Mouse (Mus musculus) neural tube, embryonic 11.5 days (tissue): ENCODE measurements around the gene Robo4. TPM values are rescaled to one million over a fixed set of nuclear protein-coding genes. Genes with fewer than 3 reads are reported as not detected.
A peak's percentile ranks its signal among the peaks of the same experiment; 100 is the strongest.

Experiments used
- ATAC-seq: fragments of 200-750 bp; cut with Nextera tagmentation; 2 replicates; pipeline ENCODE4 v1.8.0; 2017; ENCODE audit warnings: moderate number of reproducible peaks, mild to moderate bottlenecking, moderate TSS enrichment, moderate library complexity; ENCODE audit not compliant: insufficient read depth, low FRiP score, low TSS enrichment
- DNase-seq: peaks from one replicate; pipeline ENCODE4 v3.0.0-alpha.2; 2015; ENCODE audit warnings: low spot score
- H3K27ac ChIP-seq: fragments of 300-500 bp; sonication (generic); 2 replicates; pipeline ENCODE4 v1.5.1; 2014; ENCODE audit warnings: low read depth, mild to moderate bottlenecking, low read length
- H3K27me3 ChIP-seq: fragments of 300-500 bp; sonication (generic); 2 replicates; pipeline ENCODE4 v1.6.1; 2014; ENCODE audit warnings: mild to moderate bottlenecking, low read length, mixed read lengths; ENCODE audit not compliant: control insufficient read depth, insufficient read depth
- H3K36me3 ChIP-seq: fragments of 300-500 bp; sonication (generic); 2 replicates; pipeline ENCODE4 v1.6.1; 2014; ENCODE audit warnings: mild to moderate bottlenecking, low read length, moderate library complexity, mixed read lengths; ENCODE audit not compliant: control insufficient read depth, insufficient read depth
- H3K4me1 ChIP-seq: fragments of 300-500 bp; sonication (generic); 2 replicates; pipeline ENCODE4 v1.6.1; 2014; ENCODE audit warnings: low read length, mixed read lengths; ENCODE audit not compliant: control insufficient read depth, insufficient read depth
- H3K4me2 ChIP-seq: fragments of 300-500 bp; sonication (generic); 2 replicates; pipeline ENCODE4 v1.6.1; 2014; ENCODE audit warnings: low read depth, mild to moderate bottlenecking, moderate library complexity
- H3K4me3 ChIP-seq: fragments of 300-500 bp; sonication (generic); 2 replicates; pipeline ENCODE4 v1.5.1; 2014; ENCODE audit warnings: low read depth, low read length
- H3K9ac ChIP-seq: fragments of 300-500 bp; sonication (generic); 2 replicates; pipeline ENCODE4 v1.6.1; 2014; ENCODE audit warnings: mild to moderate bottlenecking, low read length
- H3K9me3 ChIP-seq: fragments of 300-500 bp; sonication (generic); 2 replicates; pipeline ENCODE4 v1.6.1; 2016; ENCODE audit warnings: low read length; ENCODE audit not compliant: control insufficient read depth
- WGBS: fragments of 180-500 bp; shearing (Covaris S2); extraction: QIAGEN DNeasy Blood & Tissue Kit; methylation state at CpG from one replicate; pipeline ENCODE4 v1.1.7; 2014; 5-methylcytosine and 5-hydroxymethylcytosine counted together
- polyA plus RNA-seq: library from polyadenylated mRNA; unstranded; fragments of >200 nt; fragmentation: Nextera tagmentation; extraction: Ambion mirVana; gene quantifications from 2 replicates; pipeline ENCODE4 v1.2.1, GENCODE M21; 2014

Robo4 gene
- polyA plus RNA-seq, 1 experiment from 2014 or later = 6.7 TPM

GRCm38 (mm10) chr9:37433823-37434560 is 32.3 kb downstream of the Robo4 start:
- H3K27me3 ChIP-seq = peaks cover 70% of the 10 kb centered on the region
- ATAC-seq = no peak
- H3K27ac ChIP-seq = no peak overlapping the region
- H3K4me3 ChIP-seq = no peak overlapping the region
- WGBS = 3% methylated on average over 18 of the region's 18 CpGs
- no peaks in the 10 kb centered on the region for H3K9me3 ChIP-seq
- no peaks in the 10 kb centered on the region for H3K4me1 ChIP-seq
- DNase-seq = no peak
- H3K9ac ChIP-seq = no peak overlapping the region
- no peaks in the 10 kb centered on the region for H3K36me3 ChIP-seq
- peak overlapping the region; percentile 10; the same call in 1 of the 2 replicates for H3K4me2 ChIP-seq

GRCm38 (mm10) chr9:37434932-37435331 is 33.2 kb downstream of the Robo4 start:
- H3K4me2 ChIP-seq = no peak overlapping the region

GRCm38 (mm10) chr9:37435616-37436015 is 33.9 kb downstream of the Robo4 start:
- H3K9ac ChIP-seq = no peak overlapping the region
- 3% methylated on average over 4 of the region's 4 CpGs for WGBS
- DNase-seq (no peak), ATAC-seq (no peak)
- no peaks in the 10 kb centered on the region for H3K9me3 ChIP-seq
- H3K27me3 ChIP-seq = peaks cover 56% of the 10 kb centered on the region
- H3K27ac ChIP-seq = no peak overlapping the region
- H3K36me3 ChIP-seq = no peaks in the 10 kb centered on the region
- no peaks in the 10 kb centered on the region for H3K4me1 ChIP-seq
- H3K4me3 ChIP-seq = no peak overlapping the region
- no peak overlapping the region for H3K4me2 ChIP-seq

More at GRCm38 (mm10) chr9:37434932-37435331, 33.2 kb downstream of the Robo4 start:
- no peak overlapping the region for H3K27ac ChIP-seq
- peak; percentile 35 for DNase-seq
- H3K27me3 ChIP-seq = peaks cover 62% of the 10 kb centered on the region
- H3K9ac ChIP-seq = no peak overlapping the region
- WGBS = 1% methylated on average over 14 of the region's 14 CpGs
- no peak for ATAC-seq
- H3K4me1 ChIP-seq = no peaks in the 10 kb centered on the region
- no peak overlapping the region for H3K4me3 ChIP-seq
- H3K9me3 ChIP-seq = no peaks in the 10 kb centered on the region
- no peaks in the 10 kb centered on the region for H3K36me3 ChIP-seq

- no peaks in the 10 kb centered on the region for H3K9me3 ChIP-seq
- no peaks in the 10 kb centered on the region for H3K36me3 ChIP-seq
- DNase-seq (no peak), ATAC-seq (peak; percentile 60; the same call in 1 of the 2 replicates)
- 24% methylated on average over 3 of the region's 3 CpGs for WGBS
- no peak overlapping the region for H3K9ac ChIP-seq
- H3K27ac ChIP-seq = no peak overlapping the region
- no peaks in the 10 kb centered on the region for H3K4me1 ChIP-seq
- no peak overlapping the region for H3K4me3 ChIP-seq
- H3K4me2 ChIP-seq = no peak overlapping the region
- peaks cover 32% of the 10 kb centered on the region for H3K27me3 ChIP-seq
Observed at GRCm38 (mm10) chr9:37437772-37438735, 36.4 kb downstream of the Robo4 start.

- no peak for ATAC-seq
- H3K4me2 ChIP-seq = no peak overlapping the region
Observed at GRCm38 (mm10) chr9:37452401-37452800, 50.7 kb downstream of the Robo4 start.

GRCm38 (mm10) chr9:37453328-37453727 is 51.6 kb downstream of the Robo4 start:
- no peaks in the 10 kb centered on the region for H3K36me3 ChIP-seq
- WGBS = 28% methylated on average over 4 of the region's 4 CpGs
- H3K4me3 ChIP-seq = no peak overlapping the region
- H3K9me3 ChIP-seq = no peaks in the 10 kb centered on the region
- DNase-seq = no peak
- no peak overlapping the region for H3K27ac ChIP-seq
- ATAC-seq = no peak
- peaks cover 74% of the 10 kb centered on the region for H3K27me3 ChIP-seq
- no peak overlapping the region for H3K4me2 ChIP-seq
- no peak overlapping the region for H3K9ac ChIP-seq
- H3K4me1 ChIP-seq = peaks cover 14% of the 10 kb centered on the region

More at GRCm38 (mm10) chr9:37452401-37452800, 50.7 kb downstream of the Robo4 start:
- DNase-seq = no peak
- Histone ChIP-seq H3K4me1 (peaks cover 14% of the 10 kb centered on the region), H3K27me3 (peaks cover 70% of the 10 kb centered on the region), H3K27ac (no peak overlapping the region), H3K9ac (no peak overlapping the region), H3K4me3 (no peak overlapping the region), H3K36me3 (no peaks in the 10 kb centered on the region), H3K9me3 (no peaks in the 10 kb centered on the region)
- WGBS = 2% methylated on average over 5 of the region's 5 CpGs

GRCm38 (mm10) chr9:37454011-37454492 is 52.4 kb downstream of the Robo4 start:
- Histone ChIP-seq H3K9ac (no peak overlapping the region), H3K4me1 (peaks cover 14% of the 10 kb centered on the region), H3K4me3 (no peak overlapping the region), H3K27me3 (peaks cover 79% of the 10 kb centered on the region), H3K27ac (no peak overlapping the region), H3K9me3 (no peaks in the 10 kb centered on the region), H3K4me2 (no peak overlapping the region), H3K36me3 (no peaks in the 10 kb centered on the region)
- ATAC-seq (peak; percentile 81), DNase-seq (peak; percentile 76)
- WGBS = 2% methylated on average over 6 of the region's 6 CpGs

- Histone ChIP-seq H3K36me3 (no peaks in the 10 kb centered on the region), H3K4me2 (no peak overlapping the region), H3K27ac (0 out of 2 replicates have a peak overlapping the region, but pooled peaks have one; percentile 7), H3K4me1 (peaks cover 14% of the 10 kb centered on the region), H3K4me3 (no peak overlapping the region), H3K27me3 (peaks cover 83% of the 10 kb centered on the region), H3K9ac (no peak overlapping the region), H3K9me3 (no peaks in the 10 kb centered on the region)
- no peak for ATAC-seq
- DNase-seq = no peak
- 0% methylated on average over 3 of the region's 3 CpGs for WGBS
Observed at GRCm38 (mm10) chr9:37454991-37455390, 53.3 kb downstream of the Robo4 start.
